Mouse (Mus musculus): ENCODE data around the gene Golga1.

DNA sequence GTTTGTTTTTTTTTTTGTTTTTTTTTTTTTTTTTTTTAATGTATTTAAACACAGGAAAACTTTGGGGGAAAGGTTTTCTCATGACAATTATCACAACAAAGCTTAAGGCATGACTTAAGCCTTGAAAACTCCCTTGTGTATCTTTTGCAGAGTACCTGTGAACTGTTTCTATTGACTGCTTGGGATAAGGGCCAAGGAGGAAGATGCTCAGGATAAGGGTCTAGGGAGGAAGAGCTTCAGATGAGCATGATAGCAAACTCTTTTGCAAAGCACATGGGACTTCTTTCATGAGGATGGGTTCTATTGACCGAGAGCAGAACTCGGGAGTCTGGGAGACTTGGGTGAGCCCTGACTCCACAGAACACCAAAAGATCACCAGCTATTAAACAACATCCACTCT is 95.7 kb downstream of the Golga1 start:
- TF ChIP-seq CTCF (IDR thresholded peaks at IDR 0.05; ENCODE audit: extremely low read depth, insufficient read depth, insufficient read length, insufficient replicate concordance) (no peak), POLR2A (IDR thresholded peaks at IDR 0.05; ENCODE audit: low read depth, low read length) (no peak)
